Mouse (Mus musculus): ENCODE measurements around the gene Ints7.

The Ints7 gene

GRCm38 (mm10) chr1:191569625-191570024 is 5.8 kb upstream of the Ints7 start:
- no peak for DNase-seq (ENCODE audit: low read depth, low spot score)
- no peaks in the 10 kb centered on the region for H3K36me3 ChIP-seq (ENCODE audit: control insufficient read depth, insufficient read depth, low read length, poor library complexity, severe bottlenecking)
- H3K27me3 ChIP-seq (ENCODE audit: control insufficient read depth, insufficient read depth, low read length, poor library complexity, severe bottlenecking) = no peaks in the 10 kb centered on the region

- Histone ChIP-seq H3K27me3 (ENCODE audit: control insufficient read depth, insufficient read depth, low read length, poor library complexity, severe bottlenecking) (no peaks in the 10 kb centered on the region), H3K36me3 (ENCODE audit: control insufficient read depth, insufficient read depth, low read length, poor library complexity, severe bottlenecking) (no peaks in the 10 kb centered on the region)
- no peak for DNase-seq (ENCODE audit: low read depth, low spot score)
Observed at GRCm38 (mm10) chr1:191570415-191570814, 5.0 kb upstream of the Ints7 start.

GRCm38 (mm10) chr1:191573906-191574639 is 1.4 kb upstream of the Ints7 start:
- DNase-seq (ENCODE audit: low read depth, low spot score) = peak; percentile 15
- no peaks in the 10 kb centered on the region for H3K27me3 ChIP-seq (ENCODE audit: control insufficient read depth, insufficient read depth, low read length, poor library complexity, severe bottlenecking)

GRCm38 (mm10) chr1:191574871-191575457 is 472 bp upstream of the Ints7 start:
- peak; percentile 59 for DNase-seq (ENCODE audit: low read depth, low spot score)
- Histone ChIP-seq H3K36me3 (ENCODE audit: control insufficient read depth, insufficient read depth, low read length, poor library complexity, severe bottlenecking) (no peaks in the 10 kb centered on the region), H3K27me3 (ENCODE audit: control insufficient read depth, insufficient read depth, low read length, poor library complexity, severe bottlenecking) (no peaks in the 10 kb centered on the region)

More at GRCm38 (mm10) chr1:191573906-191574639, 1.4 kb upstream of the Ints7 start:
- H3K36me3 ChIP-seq (ENCODE audit: control insufficient read depth, insufficient read depth, low read length, poor library complexity, severe bottlenecking) = no peaks in the 10 kb centered on the region

- no peaks in the 10 kb centered on the region for H3K27me3 ChIP-seq (ENCODE audit: control insufficient read depth, insufficient read depth, low read length, poor library complexity, severe bottlenecking)
- DNase-seq (ENCODE audit: low read depth, low spot score) = no peak
- H3K36me3 ChIP-seq (ENCODE audit: control insufficient read depth, insufficient read depth, low read length, poor library complexity, severe bottlenecking) = peaks cover 8% of the 10 kb centered on the region; the same call in 1 of the 2 replicates
Observed at GRCm38 (mm10) chr1:191579524-191579923, 4.1 kb downstream of the Ints7 start.

- H3K36me3 ChIP-seq (ENCODE audit: control insufficient read depth, insufficient read depth, low read length, poor library complexity, severe bottlenecking) = peaks cover 8% of the 10 kb centered on the region; the same call in 1 of the 2 replicates
Observed at GRCm38 (mm10) chr1:191581641-191582040, 6.2 kb downstream of the Ints7 start.

GRCm38 (mm10) chr1:191583836-191584235 is 8.4 kb downstream of the Ints7 start:
- no peak for DNase-seq (ENCODE audit: low read depth, low spot score)

More at GRCm38 (mm10) chr1:191581641-191582040, 6.2 kb downstream of the Ints7 start:
- no peak for DNase-seq (ENCODE audit: low read depth, low spot score)
- H3K27me3 ChIP-seq (ENCODE audit: control insufficient read depth, insufficient read depth, low read length, poor library complexity, severe bottlenecking) = no peaks in the 10 kb centered on the region

GRCm38 (mm10) chr1:191584483-191584882 is 9.0 kb downstream of the Ints7 start:
- DNase-seq (ENCODE audit: low read depth, low spot score) = peak; percentile 25
- Histone ChIP-seq H3K36me3 (ENCODE audit: control insufficient read depth, insufficient read depth, low read length, poor library complexity, severe bottlenecking) (peaks cover 14% of the 10 kb centered on the region), H3K27me3 (ENCODE audit: control insufficient read depth, insufficient read depth, low read length, poor library complexity, severe bottlenecking) (no peaks in the 10 kb centered on the region)

More at GRCm38 (mm10) chr1:191583836-191584235, 8.4 kb downstream of the Ints7 start:
- Histone ChIP-seq H3K36me3 (ENCODE audit: control insufficient read depth, insufficient read depth, low read length, poor library complexity, severe bottlenecking) (peaks cover 14% of the 10 kb centered on the region), H3K27me3 (ENCODE audit: control insufficient read depth, insufficient read depth, low read length, poor library complexity, severe bottlenecking) (no peaks in the 10 kb centered on the region)

- Histone ChIP-seq H3K36me3 (ENCODE audit: control insufficient read depth, insufficient read depth, low read length, poor library complexity, severe bottlenecking) (peaks cover 14% of the 10 kb centered on the region), H3K27me3 (ENCODE audit: control insufficient read depth, insufficient read depth, low read length, poor library complexity, severe bottlenecking) (no peaks in the 10 kb centered on the region)
- peak; percentile 37 for DNase-seq (ENCODE audit: low read depth, low spot score)
Observed at GRCm38 (mm10) chr1:191585704-191586103, 10.3 kb downstream of the Ints7 start.

GRCm38 (mm10) chr1:191587062-191587461 is 11.6 kb downstream of the Ints7 start:
- H3K36me3 ChIP-seq (ENCODE audit: control insufficient read depth, insufficient read depth, low read length, poor library complexity, severe bottlenecking) = peaks cover 14% of the 10 kb centered on the region
- DNase-seq (ENCODE audit: low read depth, low spot score) = peak; percentile 36

GRCm38 (mm10) chr1:191588749-191589148 is 13.3 kb downstream of the Ints7 start:
- Histone ChIP-seq H3K27me3 (ENCODE audit: control insufficient read depth, insufficient read depth, low read length, poor library complexity, severe bottlenecking) (no peaks in the 10 kb centered on the region), H3K36me3 (ENCODE audit: control insufficient read depth, insufficient read depth, low read length, poor library complexity, severe bottlenecking) (peaks cover 9% of the 10 kb centered on the region)
- DNase-seq (ENCODE audit: low read depth, low spot score) = no peak

More at GRCm38 (mm10) chr1:191587062-191587461, 11.6 kb downstream of the Ints7 start:
- no peaks in the 10 kb centered on the region for H3K27me3 ChIP-seq (ENCODE audit: control insufficient read depth, insufficient read depth, low read length, poor library complexity, severe bottlenecking)

GRCm38 (mm10) chr1:191592016-191592720 is 16.7 kb downstream of the Ints7 start:
- DNase-seq (ENCODE audit: low read depth, low spot score) = no peak
- H3K27me3 ChIP-seq (ENCODE audit: control insufficient read depth, insufficient read depth, low read length, poor library complexity, severe bottlenecking) = no peaks in the 10 kb centered on the region
- H3K36me3 ChIP-seq (ENCODE audit: control insufficient read depth, insufficient read depth, low read length, poor library complexity, severe bottlenecking) = peaks cover 10% of the 10 kb centered on the region

- Histone ChIP-seq H3K27me3 (ENCODE audit: control insufficient read depth, insufficient read depth, low read length, poor library complexity, severe bottlenecking) (no peaks in the 10 kb centered on the region), H3K36me3 (ENCODE audit: control insufficient read depth, insufficient read depth, low read length, poor library complexity, severe bottlenecking) (peaks cover 12% of the 10 kb centered on the region)
- DNase-seq (ENCODE audit: low read depth, low spot score) = no peak
Observed at GRCm38 (mm10) chr1:191596076-191596475, 20.6 kb downstream of the Ints7 start.

GRCm38 (mm10) chr1:191599210-191599609 is 23.8 kb downstream of the Ints7 start:
- H3K36me3 ChIP-seq (ENCODE audit: control insufficient read depth, insufficient read depth, low read length, poor library complexity, severe bottlenecking) = peaks cover 14% of the 10 kb centered on the region
- DNase-seq (ENCODE audit: low read depth, low spot score) = peak; percentile 72
- H3K27me3 ChIP-seq (ENCODE audit: control insufficient read depth, insufficient read depth, low read length, poor library complexity, severe bottlenecking) = no peaks in the 10 kb centered on the region

- no peak for DNase-seq (ENCODE audit: low read depth, low spot score)
- Histone ChIP-seq H3K27me3 (ENCODE audit: control insufficient read depth, insufficient read depth, low read length, poor library complexity, severe bottlenecking) (no peaks in the 10 kb centered on the region), H3K36me3 (ENCODE audit: control insufficient read depth, insufficient read depth, low read length, poor library complexity, severe bottlenecking) (peaks cover 11% of the 10 kb centered on the region)
Observed at GRCm38 (mm10) chr1:191604690-191605089, 29.3 kb downstream of the Ints7 start.
